Mouse (Mus musculus) small intestine, adult 2 months (tissue): ENCODE data around the gene Fkbp11.

Source experiments
- CTCF ChIP-seq: fragments of 200-500 bp; IDR thresholded peaks from 2 replicates; pipeline ENCODE4 v1.5.1; 2012; ENCODE audit warnings: low read depth, mild to moderate bottlenecking, control low read depth, inconsistent platforms, low read length, moderate library complexity, mixed read lengths; ENCODE audit not compliant: insufficient replicate concordance, insufficient read length; ENCODE audit errors: extremely low read depth
- POLR2A ChIP-seq: fragments of 200-500 bp; IDR thresholded peaks from 2 replicates; pipeline ENCODE4 v1.6.1; 2012; ENCODE audit warnings: low read depth, mild to moderate bottlenecking, control low read depth, inconsistent platforms, low read length, moderate library complexity

DNA sequence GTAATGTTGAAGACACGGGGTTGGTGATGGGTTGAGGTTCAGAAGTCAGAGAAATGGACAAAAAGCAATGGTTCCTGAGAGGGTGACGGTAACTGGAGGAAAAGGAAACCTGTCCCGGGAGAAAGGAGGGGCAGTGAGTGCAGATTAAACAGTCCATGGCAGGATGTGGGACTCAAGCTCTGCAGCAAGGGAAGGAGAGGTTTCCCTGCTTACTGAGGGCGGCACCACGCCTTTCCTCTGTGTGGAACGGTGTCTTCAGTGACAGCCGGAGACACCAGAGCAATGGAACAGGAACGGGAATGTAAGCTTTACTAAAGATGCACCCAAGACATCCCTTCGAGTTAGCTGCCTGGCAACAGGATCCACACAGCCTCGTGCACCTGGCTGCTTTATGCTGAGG lies 8.5 kb upstream of the Fkbp11 start:
- TF ChIP-seq POLR2A (no peak), CTCF (no peak)
